In the genomic region with DNA sequence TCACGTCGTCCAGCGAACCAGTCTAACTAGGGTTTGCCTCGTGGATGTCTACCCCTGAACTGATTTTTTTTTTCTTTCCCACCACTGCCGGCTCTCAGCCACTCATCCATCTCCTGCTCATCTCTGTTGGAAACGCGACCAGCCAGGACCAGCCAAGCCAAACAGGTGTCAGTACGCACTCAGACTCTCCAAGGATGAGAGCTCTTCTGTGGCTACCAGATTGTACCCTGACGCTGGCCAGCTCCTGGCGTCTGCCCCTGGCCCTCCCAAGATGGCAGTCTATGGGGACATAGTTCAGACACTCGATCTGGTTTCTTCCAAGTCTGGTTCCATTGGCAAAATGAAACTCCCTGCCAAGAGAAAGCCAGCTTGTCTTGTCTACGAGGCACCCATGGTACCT, we compare ENCODE assay signal across 24 mouse cellular contexts.
A peak's percentile ranks its signal among the peaks of the same experiment; 100 is the strongest.
DNase-seq lines count a peak whose midpoint lies in the region; ATAC-seq lines count a peak whose summit lies in the region.
"Had no signal": no experiment of that assay in that cellular context is flagged by ENCODE, and none has a peak within 500 bp of the region (broad histone marks: within the 10 kb centered on the region; RNA-seq: fewer than 3 reads in every experiment).

No protein-coding gene starts in this region.

- H3K36me3 ChIP-seq in heart, embryonic 11.5 days (ENCODE audit: control insufficient read depth, insufficient read depth, low read length), result no peaks in the 10 kb centered on the region
- no peaks in the 10 kb centered on the region for H3K36me3 ChIP-seq in hindbrain, embryonic 16.5 days (ENCODE audit: control insufficient read depth, insufficient read depth, low read length)
- H3K36me3 ChIP-seq: embryonic facial prominence, embryonic 10.5 days; forebrain, embryonic 15.5 days; intestine, embryonic 15.5 days; limb, embryonic 15.5 days; neural tube, embryonic 13.5 days had no signal

- H3K9me3 ChIP-seq in heart, embryonic 11.5 days (replicated peaks; ENCODE audit: control insufficient read depth, low read length), result no peaks in the 10 kb centered on the region
- no peaks in the 10 kb centered on the region for H3K9me3 ChIP-seq in hindbrain, embryonic 16.5 days (ENCODE audit: control insufficient read depth, low read length)
- H3K9me3 ChIP-seq: embryonic facial prominence, embryonic 10.5 days; forebrain, embryonic 15.5 days; intestine, embryonic 15.5 days; limb, embryonic 15.5 days; neural tube, embryonic 13.5 days had no signal

- 81% methylated on average over 12 of the region's 12 CpGs for WGBS in heart, embryonic 11.5 days (ENCODE audit: insufficient replicate concordance)
- WGBS in hindbrain, embryonic 16.5 days, result 75% methylated on average over 12 of the region's 12 CpGs

- ATAC-seq in heart, embryonic 11.5 days (replicated peaks; ENCODE audit: insufficient number of reproducible peaks, low FRiP score, low TSS enrichment), result no peak
- no peak for ATAC-seq in hindbrain, embryonic 16.5 days
- ATAC-seq: forebrain, embryonic 15.5 days; intestine, embryonic 15.5 days had no signal

- intact Hi-C loops in heart, postnatal 25 days (cut with DNase I), result no loop called here
- intact Hi-C loops in left cerebral cortex, postnatal 4 days (cut with DNase I), result no loop called here

- H3K9ac ChIP-seq in heart, embryonic 11.5 days (ENCODE audit: low read depth, low read length), result no peak overlapping the region
- H3K9ac ChIP-seq in hindbrain, embryonic 16.5 days (ENCODE audit: low read depth, low read length), result no peak overlapping the region
- H3K9ac ChIP-seq: forebrain, embryonic 15.5 days; intestine, embryonic 15.5 days; limb, embryonic 15.5 days; liver, embryonic 14.5 days; lung, embryonic 14.5 days; neural tube, embryonic 13.5 days had no signal

- peaks cover 21% of the 10 kb centered on the region for H3K4me1 ChIP-seq in heart, embryonic 11.5 days (ENCODE audit: control insufficient read depth, insufficient read depth, low read length)
- H3K4me1 ChIP-seq in hindbrain, embryonic 16.5 days (ENCODE audit: control insufficient read depth, insufficient read depth, low read depth, low read length), result peaks cover 3% of the 10 kb centered on the region; the same call in 1 of the 2 replicates
- H3K4me1 ChIP-seq: forebrain, embryonic 15.5 days had no signal

- no peaks in the 10 kb centered on the region for H3K27me3 ChIP-seq in heart, embryonic 11.5 days (ENCODE audit: control insufficient read depth, insufficient read depth, low read length)
- H3K27me3 ChIP-seq in hindbrain, embryonic 16.5 days (replicated peaks; ENCODE audit: control insufficient read depth, insufficient read depth, low read length), result no peaks in the 10 kb centered on the region
- H3K27me3 ChIP-seq: forebrain, embryonic 15.5 days; intestine, embryonic 15.5 days; limb, embryonic 15.5 days; neural tube, embryonic 13.5 days had no signal

- peak; percentile 56 to 65 for DNase-seq in cerebellum, postnatal 14 days
- no peak for DNase-seq in cerebellum, postnatal 36 days
- DNase-seq in heart, postnatal 25 days (ENCODE audit: low spot score), result no peak
- peak; percentile 85 for DNase-seq in left cerebral cortex, postnatal 4 days
- DNase-seq in left cerebral cortex, adult 11 months (ENCODE audit: low spot score), result no peak
- DNase-seq in layer of hippocampus, postnatal 14 days (ENCODE audit: low spot score in 2 of 2), result no peak
- DNase-seq: adrenal gland, postnatal 14 days; heart, adult 18-20 months; heart, postnatal 4 days; kidney, adult 9 months; kidney, postnatal 14 days; lung, embryonic 14.5 days; retina, postnatal 1 day; right cerebral cortex, postnatal 25 days; spleen, adult 18-20 months had no signal

- H3K4me2 ChIP-seq in heart, embryonic 11.5 days, result no peak overlapping the region
- no peak overlapping the region for H3K4me2 ChIP-seq in hindbrain, embryonic 16.5 days (ENCODE audit: low read length)
- H3K4me2 ChIP-seq: forebrain, embryonic 15.5 days; intestine, embryonic 15.5 days; limb, embryonic 15.5 days; lung, embryonic 14.5 days; neural tube, embryonic 13.5 days had no signal

- H3K27ac ChIP-seq in heart, embryonic 11.5 days (ENCODE audit: low read depth, low read length), result 0 out of 2 replicates have a peak overlapping the region, but pooled peaks have one; percentile 65
- H3K27ac ChIP-seq in hindbrain, embryonic 16.5 days (ENCODE audit: low read depth, low read length), result peak overlapping the region; percentile 26; the same call in 1 of the 2 replicates
- H3K27ac ChIP-seq: forebrain, embryonic 15.5 days; intestine, embryonic 15.5 days; liver, embryonic 14.5 days had no signal

- H3K4me3 ChIP-seq in heart, embryonic 11.5 days (ENCODE audit: low read depth, low read length), result no peak overlapping the region
- no peak overlapping the region for H3K4me3 ChIP-seq in hindbrain, embryonic 16.5 days (ENCODE audit: low read length)
- H3K4me3 ChIP-seq: embryonic facial prominence, embryonic 10.5 days; forebrain, embryonic 15.5 days; intestine, embryonic 15.5 days; limb, embryonic 15.5 days; myocyte; neural tube, embryonic 13.5 days had no signal

Comparison
In these comparisons a context has a peak if more than half of its experiments do, and no peak if none do; other contexts are left out.
1. DNase-seq: peak in cerebellum, postnatal 14 days (2 of 2) and left cerebral cortex, postnatal 4 days (single experiment); none in cerebellum, postnatal 36 days (0 of 2), heart, postnatal 25 days (single experiment), left cerebral cortex, adult 11 months (single experiment) and layer of hippocampus, postnatal 14 days (0 of 2).